Mouse (Mus musculus) left cerebral cortex, adult 2 months (tissue): ENCODE results near the gene Actr3. TPM values are rescaled to one million over a fixed set of nuclear protein-coding genes. Genes with fewer than 3 reads are reported as not detected.

ENCODE experiments used
- DNase-seq, 2 experiments: peaks; one replicate each; pipeline ENCODE4 v3.0.0; 2021 to 2022; ENCODE audit warnings: low spot score in 2 of 2, mixed read lengths in 1 of 2; ENCODE audit errors: extremely low spot score in 1 of 2
- H3K27ac ChIP-seq: fragments of 200-600 bp; 2 replicates; pipeline ENCODE4 v1.8.1; 2022
- H3K4me3 ChIP-seq: fragments of 200-600 bp; 2 replicates; pipeline ENCODE4 v1.8.1; 2022
- CTCF ChIP-seq: fragments of 200-600 bp; IDR thresholded peaks from 2 replicates; pipeline ENCODE4 v1.8.1; 2022; ENCODE audit warnings: antibody characterized with exemption, mild to moderate bottlenecking, moderate library complexity
- intact Hi-C: fragments of 180-260 bp; cut with DNase I; formaldehyde crosslinking; loops from one replicate; pipeline ENCODE4 v1.15.1; 2025
- long read RNA-seq, 2 experiments: library from polyadenylated mRNA; stranded (forward); transcript quantifications; one replicate each; pipeline ENCODE4 v2.0.0; 2021; ENCODE audit warnings: borderline mapping rate in 2 of 2
- total RNA-seq, 2 experiments: library from RNA; stranded (reverse); gene quantifications; 2 replicates each; pipeline ENCODE4 v1.2.3; 2021

Actr3 gene
- 100 to 1,000 TPM; 228 to 240 TPM for total RNA-seq
- long read RNA-seq, experiment 1, transcript Actr3-201 (13 exons, 2,554 nt): minor isoform, 12 of 299 reads
- long read RNA-seq, experiment 1, transcript Actr3-202 (12 exons, 2,565 nt): major isoform, 270 of 299 reads
- long read RNA-seq, experiment 1, partial matches to known transcripts: 7 of 299 reads
- long read RNA-seq, experiment 1, other reads (novel, unspliced or antisense): 10 of 299 reads
- long read RNA-seq, experiment 2, transcript Actr3-201 (13 exons, 2,554 nt): minor isoform, 9 of 189 reads
- long read RNA-seq, experiment 2, transcript Actr3-202 (12 exons, 2,565 nt): major isoform, 168 of 189 reads
- long read RNA-seq, experiment 2, partial matches to known transcripts: 4 of 189 reads
- long read RNA-seq, experiment 2, other reads (novel, unspliced or antisense): 8 of 189 reads

- TF ChIP-seq CTCF: no peak
- peak; percentile 100 for DNase-seq
- H3K27ac ChIP-seq: peak within 1 kb of the TSS; percentile 97
- intact Hi-C loops: loop anchor here (1.0 kb wide), 1 partner anchor 125 kb away; the partner anchor contains the start of gene Slc35f5
- H3K4me3 ChIP-seq: peak within 1 kb of the TSS; percentile 91
Observed at GRCm38 (mm10) chr1:125435369-125436135, at the start of gene Actr3. Actr3 (minus strand) TSS chr1:125435727.

- DNase-seq: peak in 1 of 2 experiments; percentile 26
- intact Hi-C loops: no loop called here
Observed at GRCm38 (mm10) chr1:125482459-125483287, 47.1 kb upstream of the Actr3 start.

GRCm38 (mm10) chr1:125481842-125482241, 46.3 kb upstream of the Actr3 start:
- intact Hi-C loops: no loop called here
- H3K27ac ChIP-seq: no peak overlapping the region
- DNase-seq: no peak
- H3K4me3 ChIP-seq: no peak overlapping the region
- no peak for TF ChIP-seq CTCF

More at GRCm38 (mm10) chr1:125482459-125483287, 47.1 kb upstream of the Actr3 start:
- no peak overlapping the region for H3K4me3 ChIP-seq
- TF ChIP-seq CTCF: no peak
- H3K27ac ChIP-seq: no peak overlapping the region

GRCm38 (mm10) chr1:125478588-125478987, 43.1 kb upstream of the Actr3 start:
- H3K4me3 ChIP-seq: no peak overlapping the region
- TF ChIP-seq CTCF: no peak
- intact Hi-C loops: no loop called here
- no peak for DNase-seq
- no peak overlapping the region for H3K27ac ChIP-seq

- DNase-seq: no peak
- no peak for TF ChIP-seq CTCF
- intact Hi-C loops: no loop called here
Observed at GRCm38 (mm10) chr1:125475961-125476682, 40.6 kb upstream of the Actr3 start.

GRCm38 (mm10) chr1:125473866-125474265, 38.3 kb upstream of the Actr3 start:
- H3K4me3 ChIP-seq: no peak overlapping the region
- no peak overlapping the region for H3K27ac ChIP-seq
- no peak for DNase-seq
- intact Hi-C loops: no loop called here
- no peak for TF ChIP-seq CTCF

More at GRCm38 (mm10) chr1:125475961-125476682, 40.6 kb upstream of the Actr3 start:
- no peak overlapping the region for H3K4me3 ChIP-seq
- no peak overlapping the region for H3K27ac ChIP-seq

- no peak overlapping the region for H3K4me3 ChIP-seq
- DNase-seq: no peak
- no peak for TF ChIP-seq CTCF
- intact Hi-C loops: no loop called here
- no peak overlapping the region for H3K27ac ChIP-seq
Observed at GRCm38 (mm10) chr1:125473126-125473666, 37.7 kb upstream of the Actr3 start.

- no peak for TF ChIP-seq CTCF
- DNase-seq: no peak
- Histone ChIP-seq H3K4me3 (no peak overlapping the region), H3K27ac (no peak overlapping the region)
- intact Hi-C loops: no loop called here
Observed at GRCm38 (mm10) chr1:125470805-125471648, 35.5 kb upstream of the Actr3 start.

GRCm38 (mm10) chr1:125467936-125468335, 32.4 kb upstream of the Actr3 start:
- DNase-seq: no peak
- no peak overlapping the region for H3K4me3 ChIP-seq
- intact Hi-C loops: no loop called here
- H3K27ac ChIP-seq: no peak overlapping the region
- no peak for TF ChIP-seq CTCF
